Mouse (Mus musculus): ENCODE data around the gene Il18bp.
"Not testable (repeated sequence)": the region's sequence is repeated elsewhere in the genome, so short reads cannot be mapped to it uniquely, and the experiment has no call there.

Gene Il18bp

DNA sequence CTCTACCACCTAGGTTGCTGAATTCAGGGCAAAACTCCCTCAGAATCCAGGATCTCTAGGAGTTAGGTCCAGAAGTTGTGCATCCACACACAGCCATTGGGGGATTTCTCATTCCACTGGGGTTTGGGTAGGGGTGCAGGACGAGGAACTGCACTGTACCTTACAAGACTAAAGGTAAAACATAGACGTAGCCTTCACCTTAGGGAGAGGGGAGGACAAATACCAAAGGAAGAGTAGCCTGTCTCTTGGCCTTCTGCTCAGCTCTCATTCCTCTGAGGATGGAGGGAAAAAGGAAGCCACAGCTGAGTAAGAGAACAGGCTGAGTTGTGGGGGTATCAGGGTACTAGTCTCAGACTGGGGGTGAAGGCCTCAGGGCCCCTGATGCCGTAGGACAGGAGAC, at the start of gene Il18bp:
Il18bp (minus strand) TSS at position 101 of the 400 bp plus-strand sequence.
- no peak for DNase-seq (ENCODE audit: low spot score)

DNA sequence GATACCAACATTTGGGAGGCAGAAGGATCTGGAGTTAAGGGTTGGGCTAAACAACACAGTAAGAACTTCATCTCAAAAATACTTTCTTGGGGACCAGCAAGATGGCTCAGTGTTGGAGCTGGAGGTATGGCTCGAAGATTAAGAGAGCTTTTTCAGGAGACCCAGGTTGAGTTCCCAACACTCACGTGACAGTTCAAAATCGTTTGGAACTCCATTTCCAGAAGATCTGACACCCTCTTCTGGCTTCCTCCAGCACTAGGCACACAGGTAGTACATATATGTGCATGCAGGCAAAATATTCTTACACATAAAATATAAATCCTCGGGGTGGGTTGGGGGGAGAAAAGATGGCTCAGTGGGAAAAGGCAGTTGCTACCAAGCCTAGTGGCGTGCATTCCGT, 47.9 kb upstream of the Il18bp start:
- DNase-seq (ENCODE audit: low spot score), result no peak

DNA sequence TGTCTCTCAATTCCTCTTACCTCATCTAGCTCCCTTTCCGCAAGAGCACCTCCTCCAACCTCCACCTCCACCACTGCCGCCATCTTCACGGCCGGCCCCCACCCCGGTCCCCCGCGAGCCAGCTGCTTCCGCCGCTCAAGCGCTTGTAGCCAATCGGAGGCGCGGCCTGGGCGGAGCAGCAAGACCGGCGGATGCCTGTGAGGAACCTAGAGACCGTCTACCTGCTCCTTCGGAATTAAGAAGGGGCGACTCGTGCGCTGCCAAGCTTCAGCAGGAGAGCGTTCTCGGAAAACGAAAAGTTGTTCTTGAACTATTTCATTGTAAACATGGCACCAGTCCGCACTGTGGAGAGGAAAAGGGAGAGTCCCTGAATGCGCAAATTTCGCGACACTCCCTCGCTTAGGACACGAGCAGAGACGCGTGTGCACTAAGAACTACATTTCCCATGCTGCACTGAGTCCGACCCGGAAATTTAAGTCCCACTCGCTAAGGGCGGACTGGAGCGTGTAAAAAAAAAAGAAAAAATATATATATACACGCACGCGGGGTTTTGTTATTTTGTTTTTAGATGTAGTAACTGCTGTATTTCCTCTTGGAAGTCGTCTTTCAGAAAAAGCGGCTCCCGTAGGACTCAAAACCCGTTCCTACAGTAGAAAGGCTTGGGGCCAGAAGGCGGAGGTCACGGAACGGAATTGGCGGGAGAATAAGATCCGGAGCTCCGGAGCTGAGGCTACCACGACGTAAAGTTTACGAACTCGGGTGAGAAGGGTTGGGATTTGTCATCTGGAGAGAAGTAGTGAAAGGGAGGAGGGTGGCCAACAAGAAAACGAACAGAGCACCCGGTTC, 46.8 kb upstream of the Il18bp start, which contains the start of the genes Rnf121, Xndc1 and Xntrpc:
Rnf121 (minus strand) TSS at position 424 of the 846 bp plus-strand sequence.
Xndc1 (plus strand) TSS at position 466 of the 846 bp plus-strand sequence.
Xntrpc (plus strand) TSS at position 668 of the 846 bp plus-strand sequence.
- peak; percentile 88 for DNase-seq (ENCODE audit: low spot score)

DNA sequence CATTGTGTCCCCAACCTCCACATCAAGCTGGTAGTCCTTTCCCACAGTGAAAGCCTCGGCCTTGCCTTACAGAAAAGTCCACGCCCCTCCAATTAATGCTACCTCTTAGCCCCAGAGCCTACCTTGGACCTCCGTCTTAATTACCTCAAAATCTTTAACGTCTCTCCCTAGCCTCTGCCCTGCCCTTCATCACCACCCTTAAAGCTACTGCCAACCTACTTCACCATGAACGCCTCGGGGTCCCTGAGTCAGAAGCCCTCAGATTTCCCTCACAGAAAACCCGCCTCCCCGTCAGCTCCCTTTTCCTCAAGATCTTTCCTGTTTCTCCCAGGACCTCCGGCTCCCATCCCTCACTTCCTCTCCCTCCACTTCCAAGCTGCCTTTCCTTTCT, 46.2 kb upstream of the Il18bp start:
- DNase-seq (ENCODE audit: low spot score), result no peak

DNA sequence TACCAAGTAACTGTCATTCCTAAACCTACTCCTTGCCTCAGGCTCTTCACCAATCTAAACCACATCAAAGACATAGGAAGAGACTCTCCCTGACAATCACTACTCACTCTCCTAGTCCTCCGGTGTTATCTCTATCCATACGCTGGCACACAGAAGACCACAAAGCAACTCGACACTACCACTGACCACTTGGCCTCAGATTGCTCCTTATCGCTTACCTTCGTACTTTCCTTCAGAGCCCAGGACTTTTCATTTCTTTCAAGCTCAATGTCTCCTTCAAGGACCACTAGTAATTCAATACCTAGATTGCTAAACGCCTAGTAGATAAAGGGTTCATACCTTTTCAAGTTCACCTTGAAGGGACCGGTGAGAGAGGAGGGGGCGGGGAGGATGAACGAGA, 45.4 kb upstream of the Il18bp start:
- no peak for DNase-seq (ENCODE audit: low spot score)

DNA sequence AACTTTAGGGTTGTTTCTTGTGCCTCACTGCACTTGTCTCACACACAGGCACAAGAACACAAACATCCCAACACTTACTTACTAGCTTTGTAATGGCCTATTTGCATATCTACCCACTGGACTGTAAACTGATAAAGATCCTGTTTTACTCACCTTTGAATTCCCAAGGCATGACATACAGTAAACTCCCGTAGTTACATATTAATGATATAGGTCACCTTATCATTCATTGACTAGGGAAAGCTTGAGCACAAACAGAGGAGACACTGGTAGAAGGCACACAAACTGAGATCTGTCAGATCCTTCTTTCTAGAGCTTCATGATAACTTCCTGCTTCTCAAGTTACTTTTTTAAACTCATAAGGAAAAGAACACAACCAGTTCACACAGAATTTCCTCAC, 43.7 kb upstream of the Il18bp start:
- DNase-seq (ENCODE audit: low spot score), result no peak

DNA sequence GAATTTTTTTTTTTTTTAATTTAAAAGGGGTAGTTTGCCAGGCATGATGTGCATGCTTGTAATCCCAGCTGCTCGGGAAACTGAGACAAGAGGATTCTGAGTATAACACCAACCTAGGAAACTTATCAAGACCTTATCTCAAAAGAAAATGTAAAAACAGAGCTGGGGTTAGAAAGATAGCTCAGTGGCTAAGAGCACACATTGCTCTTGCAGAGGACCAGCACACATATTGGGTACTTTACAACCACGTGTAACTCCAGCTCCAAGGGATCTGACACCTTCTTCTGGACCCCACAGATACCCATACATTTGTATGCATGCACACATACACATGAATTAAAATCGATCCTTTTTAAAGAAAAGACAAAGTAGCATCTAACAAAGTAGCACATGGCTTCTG, 42.9 kb upstream of the Il18bp start:
- DNase-seq (ENCODE audit: low spot score), result no peak

DNA sequence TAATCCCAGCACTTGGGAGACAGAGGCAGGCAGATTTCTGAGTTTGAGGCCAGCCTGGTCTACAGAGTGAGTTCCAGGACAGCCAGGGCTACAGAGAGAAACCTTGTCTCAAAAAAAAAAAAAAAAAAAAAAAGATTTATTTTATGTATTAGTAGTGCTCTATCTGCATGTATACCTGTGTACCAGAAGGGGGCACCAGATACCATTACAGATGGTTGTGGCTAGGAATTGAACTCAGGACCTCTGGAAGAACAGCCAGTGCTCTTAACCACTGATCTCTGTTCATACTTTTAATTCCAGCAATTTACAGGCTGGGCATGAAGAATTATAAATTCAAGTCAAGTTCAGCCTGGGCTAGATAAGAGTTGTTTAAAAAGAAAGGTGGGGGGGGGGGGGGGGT, 30.0 kb upstream of the Il18bp start:
- DNase-seq (ENCODE audit: low spot score), result peak; percentile 37

DNA sequence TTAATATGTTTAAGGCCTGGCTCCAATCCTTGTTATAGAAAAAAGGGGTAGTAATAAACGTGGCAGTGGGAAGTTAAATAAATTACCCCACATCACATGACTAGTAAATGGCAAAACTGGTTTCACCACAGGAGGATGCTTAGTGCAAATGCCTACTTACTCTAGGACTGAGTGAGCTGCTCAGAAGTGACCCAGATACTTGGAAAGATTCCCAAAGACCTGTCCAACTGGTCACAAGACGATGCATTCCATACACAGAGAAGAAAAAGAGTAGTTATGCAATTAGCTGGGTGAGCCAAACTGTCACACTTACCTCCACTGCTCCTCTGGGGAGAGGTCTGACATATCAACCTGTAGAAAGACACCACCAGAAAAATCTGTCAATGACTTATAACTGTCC, 23.8 kb upstream of the Il18bp start:
- DNase-seq (ENCODE audit: low spot score), result no peak

DNA sequence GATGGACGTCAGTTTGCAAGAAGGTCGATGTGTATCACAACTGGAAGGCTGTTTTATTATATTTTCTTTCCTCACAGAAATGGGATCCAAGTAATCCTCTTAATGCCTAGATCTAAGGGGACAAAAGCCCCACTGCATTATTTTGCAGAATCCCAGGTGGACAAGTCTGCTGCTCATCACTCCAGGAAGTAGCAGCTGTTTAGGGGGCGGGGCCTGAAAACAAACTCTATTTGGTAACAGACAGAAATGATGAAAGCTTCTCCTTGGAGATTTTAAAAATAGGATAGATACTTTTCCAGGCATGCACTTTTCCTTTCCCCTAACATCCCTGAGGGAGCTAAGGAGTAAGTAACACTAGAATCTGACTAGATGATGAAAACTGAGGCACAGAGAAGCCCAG, 18.8 kb upstream of the Il18bp start:
- no peak for DNase-seq (ENCODE audit: low spot score)

DNA sequence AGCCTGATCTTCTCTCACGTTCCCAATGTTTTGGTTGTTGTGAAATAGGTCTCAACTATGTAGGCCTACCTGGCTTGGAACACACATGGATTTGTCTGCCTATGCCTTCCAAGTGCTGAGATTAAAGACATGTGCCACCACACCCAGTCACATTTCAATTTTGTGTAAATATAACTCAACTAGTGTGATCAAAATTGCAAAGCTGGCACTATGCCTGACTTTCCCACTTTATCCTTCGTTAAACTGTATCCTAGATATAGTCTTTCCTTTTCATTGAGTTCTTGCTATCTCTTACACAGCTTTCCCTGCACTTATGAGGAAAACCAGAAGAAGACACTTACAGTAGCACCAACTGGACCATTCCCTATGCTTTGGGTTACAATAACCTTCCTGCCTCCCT, 17.0 kb upstream of the Il18bp start:
- no peak for DNase-seq (ENCODE audit: low spot score)

DNA sequence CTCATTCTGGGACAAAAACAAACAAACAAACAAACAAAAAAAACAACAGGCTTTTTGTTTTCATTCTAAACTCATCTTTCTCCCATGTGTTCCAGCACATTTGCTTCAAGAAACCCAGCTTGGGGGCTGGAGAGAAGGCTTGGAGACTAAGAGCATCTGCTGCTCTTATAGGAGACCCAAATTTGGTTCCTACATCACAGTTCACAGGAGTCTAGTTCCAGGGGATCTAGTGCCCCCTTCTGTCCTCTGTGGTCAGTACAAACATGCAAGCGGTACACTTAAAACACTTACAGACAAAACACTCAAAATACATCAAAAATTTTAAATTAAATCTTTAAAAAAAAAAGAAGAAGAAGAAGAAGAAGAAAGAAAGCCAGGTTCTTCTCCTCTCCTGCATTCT, 16.4 kb upstream of the Il18bp start:
- DNase-seq (ENCODE audit: low spot score), result peak; percentile 19

DNA sequence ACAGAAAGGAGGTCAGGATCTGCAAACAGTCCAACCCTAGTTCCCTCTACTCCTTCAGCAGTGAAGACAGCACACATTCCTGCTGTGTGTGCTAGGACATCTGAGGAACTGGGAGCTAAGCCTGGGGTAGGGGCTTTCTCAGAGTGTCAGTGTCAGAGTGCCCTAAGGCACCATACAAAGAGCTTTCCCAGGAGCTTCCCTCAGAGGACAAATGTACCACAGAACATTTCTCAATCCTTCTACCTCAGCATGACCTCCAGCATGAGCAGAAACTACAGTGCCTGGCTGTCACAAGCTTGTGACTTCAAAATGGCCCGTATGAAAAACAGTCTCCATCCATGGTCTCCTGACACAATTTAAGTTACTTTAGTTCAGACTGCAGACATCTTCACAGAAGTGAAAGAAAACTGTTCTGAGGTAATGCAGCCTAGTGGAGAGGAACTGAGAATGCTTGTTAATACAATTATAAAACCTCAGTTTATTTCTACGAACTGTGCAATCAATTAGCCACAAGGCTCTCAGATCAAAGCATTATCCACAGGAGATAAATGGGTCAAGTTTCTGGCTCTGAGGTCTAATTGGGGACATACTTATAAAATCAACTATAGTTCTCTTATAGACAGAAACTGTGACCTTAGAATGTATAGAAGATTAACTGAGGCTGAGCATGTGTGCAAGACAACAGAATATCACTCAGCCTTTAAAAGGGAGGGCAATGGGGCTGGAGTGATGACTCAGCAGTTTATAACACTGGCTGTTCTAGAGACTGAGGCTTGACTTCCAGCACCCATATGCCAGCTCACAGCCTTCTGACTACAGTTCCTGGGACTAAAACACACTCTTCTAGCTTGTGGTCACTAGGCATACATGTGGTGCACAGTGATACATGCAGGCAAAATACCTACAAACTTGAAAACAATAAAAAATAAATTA, 7.0 kb upstream of the Il18bp start:
- peak; percentile 45 for DNase-seq (ENCODE audit: low spot score)

DNA sequence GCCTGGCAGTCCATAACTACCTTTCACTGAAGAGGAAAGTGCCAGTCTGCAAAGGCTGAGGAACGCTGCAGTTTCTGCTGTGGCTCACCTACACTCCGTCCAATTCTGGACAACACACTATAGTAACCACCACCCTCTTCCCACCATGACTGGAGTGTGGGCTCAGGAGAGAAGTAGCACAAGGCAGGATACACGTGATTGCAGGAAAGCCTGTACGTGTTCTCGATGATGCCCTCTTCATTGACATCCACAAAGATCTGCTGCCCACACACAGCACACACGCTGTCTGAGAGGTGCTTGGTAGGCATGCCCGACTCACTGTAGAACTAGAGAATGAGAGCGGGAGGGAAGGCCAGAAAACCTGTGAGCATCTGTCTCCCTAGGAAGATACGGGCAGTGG, 5.3 kb upstream of the Il18bp start:
- DNase-seq (ENCODE audit: low spot score), result no peak

DNA sequence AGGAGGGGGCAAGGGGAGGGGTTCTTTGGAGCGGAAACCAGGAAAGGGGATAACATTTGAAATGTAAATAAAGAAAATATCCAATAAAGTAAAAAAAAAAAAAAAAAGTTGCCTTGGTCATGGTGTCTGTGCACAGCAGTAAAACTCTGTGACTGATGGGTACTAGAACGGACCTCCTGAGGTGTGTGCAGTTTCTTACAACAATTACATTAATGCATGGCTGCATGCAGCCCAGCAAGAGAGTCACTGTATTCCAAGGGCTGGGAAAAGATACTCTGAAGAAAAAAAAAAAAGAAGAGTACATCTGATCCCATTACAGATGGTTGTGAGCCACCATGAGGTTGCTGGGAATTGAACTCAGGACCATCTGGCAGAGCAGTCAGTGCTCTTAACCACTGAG, 2.4 kb upstream of the Il18bp start:
- DNase-seq (ENCODE audit: low spot score), result not testable (repeated sequence)

DNA sequence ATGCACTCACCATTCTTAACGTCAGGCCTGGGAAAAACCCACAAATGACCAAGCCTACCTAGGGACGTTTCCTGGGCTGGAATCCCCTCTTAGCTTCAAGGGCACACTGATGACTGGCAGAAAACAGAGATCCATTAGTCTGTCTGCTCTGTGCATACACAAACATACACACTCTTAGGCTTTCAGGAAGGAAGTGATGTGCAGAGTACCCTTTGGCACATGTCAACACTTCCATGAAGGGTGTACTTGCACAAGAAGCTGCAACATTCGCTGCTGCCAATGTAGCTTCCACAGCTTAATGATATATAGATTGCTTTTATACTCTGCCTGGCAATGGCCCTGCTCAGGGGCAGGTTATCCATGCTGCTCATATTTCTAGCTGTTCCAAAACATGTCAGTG, 872 bp upstream of the Il18bp start:
- no peak for DNase-seq (ENCODE audit: low spot score)

DNA sequence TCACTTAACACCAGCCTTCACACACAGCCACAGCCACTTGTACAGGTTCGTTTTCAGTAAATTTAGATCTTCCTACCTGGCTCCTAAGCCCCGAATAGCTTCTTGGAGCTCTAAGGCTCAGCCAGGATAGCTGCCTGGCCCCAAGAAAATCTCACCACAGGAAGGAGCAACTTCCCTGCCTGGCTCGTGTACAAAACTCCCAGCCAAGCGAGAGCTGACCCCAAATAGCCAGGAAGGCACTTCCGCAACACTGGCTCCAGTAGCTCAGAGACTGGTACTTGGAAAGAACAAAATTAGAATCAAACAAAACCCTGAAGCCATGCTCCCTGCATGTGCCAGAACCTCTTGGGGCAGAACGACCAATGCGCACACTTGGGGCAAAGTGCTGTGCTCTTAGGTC, 456 bp downstream of the Il18bp start:
- DNase-seq (ENCODE audit: low spot score), result no peak

DNA sequence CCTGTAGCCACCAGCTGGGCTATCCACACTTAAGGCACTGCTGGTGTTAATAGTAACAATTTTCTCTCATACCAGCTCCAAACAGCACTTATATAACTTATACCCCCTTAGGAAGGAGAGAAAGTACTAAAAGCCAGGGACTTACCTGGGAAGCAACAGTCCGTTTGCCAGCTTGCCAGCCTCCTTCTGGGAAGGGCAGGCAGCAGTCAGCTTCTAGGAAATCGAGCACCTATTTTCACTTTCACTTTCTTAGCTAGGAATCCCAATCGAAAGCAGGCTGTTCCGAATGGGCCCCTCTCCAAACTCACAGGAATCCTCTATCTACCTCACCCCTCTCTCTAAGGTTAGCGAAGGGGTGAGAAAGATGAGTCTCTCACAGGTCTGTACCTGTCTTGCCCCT, 1.0 kb downstream of the Il18bp start:
- DNase-seq (ENCODE audit: low spot score), result no peak

DNA sequence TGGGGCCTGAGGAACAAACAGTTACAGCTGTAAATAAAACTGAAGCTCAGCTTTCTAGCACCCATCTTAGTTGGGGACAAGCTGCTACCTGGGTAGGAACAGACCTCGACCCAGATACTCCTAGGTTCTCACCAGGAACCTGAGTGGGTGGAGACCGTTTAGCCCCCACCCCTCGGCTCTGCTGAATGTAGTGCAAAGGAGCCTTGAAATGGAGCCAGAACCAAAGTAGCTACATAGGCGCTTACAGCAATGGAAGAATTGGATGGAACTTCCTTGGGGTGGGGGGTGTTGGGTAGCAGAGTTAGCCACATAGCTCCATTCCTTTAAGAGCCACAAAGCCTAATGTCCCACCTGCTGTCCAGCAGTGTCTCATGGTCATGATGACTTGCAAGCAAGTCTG, 1.6 kb downstream of the Il18bp start:
- no peak for DNase-seq (ENCODE audit: low spot score)

DNA sequence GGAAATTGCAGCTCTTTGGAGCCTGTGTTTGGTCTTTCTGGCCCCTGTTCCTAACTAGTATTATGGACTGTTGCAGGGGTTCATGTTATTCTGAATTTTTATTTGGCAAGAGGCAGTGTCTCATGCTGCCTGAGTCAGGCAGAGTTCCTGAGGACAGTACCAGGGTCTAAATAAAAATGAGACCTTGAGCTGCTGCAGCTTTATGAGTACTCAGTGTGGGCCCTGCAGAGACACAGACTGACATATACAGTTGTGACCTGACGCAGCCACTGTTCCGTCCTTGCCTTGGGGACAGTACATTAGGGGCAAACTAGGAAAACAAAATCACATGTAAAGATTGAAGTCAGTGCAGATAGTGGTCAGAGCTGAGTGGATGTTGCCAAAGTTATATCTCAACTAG, 3.5 kb downstream of the Il18bp start:
- no peak for DNase-seq (ENCODE audit: low spot score)

DNA sequence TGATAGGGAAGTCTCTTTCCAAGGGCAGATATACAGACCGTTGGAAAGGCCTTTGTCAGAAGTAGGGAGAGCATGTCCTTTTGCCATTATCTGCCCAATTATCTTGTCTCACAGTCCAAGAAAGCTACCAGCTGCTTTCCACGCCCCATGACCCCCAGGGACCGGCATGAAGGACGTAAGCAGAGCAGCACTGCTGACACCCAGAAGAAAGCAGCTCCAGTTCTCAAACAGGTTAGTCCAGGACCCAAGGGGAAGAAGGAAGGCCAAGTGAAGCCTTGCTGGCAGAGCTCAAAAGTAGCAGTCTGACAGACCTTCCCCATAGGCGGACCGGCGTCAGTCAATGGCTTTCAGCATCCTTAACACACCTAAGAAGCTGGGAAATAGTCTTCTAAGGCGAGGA, 5.1 kb downstream of the Il18bp start:
- no peak for DNase-seq (ENCODE audit: low spot score)

DNA sequence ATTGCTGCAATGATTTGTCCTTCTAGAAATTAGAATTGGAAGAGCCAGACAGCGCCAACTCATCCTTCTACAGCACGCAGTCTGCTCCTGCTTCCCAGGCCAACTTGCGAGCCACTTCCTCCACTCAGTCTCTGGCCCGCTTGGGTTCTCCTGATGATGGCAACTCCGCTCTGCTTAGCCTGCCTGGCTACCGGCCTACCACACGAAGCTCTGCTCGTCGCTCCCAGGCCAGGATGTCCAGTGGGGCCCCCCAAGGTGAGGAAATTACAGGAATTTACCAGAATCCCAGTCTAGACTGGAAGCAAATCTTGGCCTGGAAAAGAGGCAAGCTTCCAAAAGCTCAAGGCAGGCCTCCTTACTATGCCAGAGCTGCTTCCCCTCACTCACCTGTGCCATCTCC, 6.6 kb downstream of the Il18bp start:
- DNase-seq (ENCODE audit: low spot score), result no peak

DNA sequence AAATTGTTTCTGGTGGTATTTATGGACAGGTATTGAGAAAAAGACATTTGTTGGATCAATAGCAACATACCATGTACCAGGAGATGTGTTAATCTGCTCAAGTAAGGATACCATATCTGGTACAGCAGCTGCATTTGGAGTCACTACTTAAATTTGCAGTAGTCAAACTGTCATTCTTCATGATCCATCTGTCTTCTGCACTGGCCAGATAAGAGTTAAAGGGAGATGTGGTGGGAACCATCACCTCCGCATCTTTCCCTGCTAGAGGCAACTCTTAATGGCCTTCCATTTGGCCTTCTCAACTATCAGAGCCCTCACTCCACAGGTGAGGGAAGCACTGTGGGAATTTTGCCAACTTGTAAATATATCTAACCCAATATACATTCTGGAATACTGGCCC, 12.0 kb downstream of the Il18bp start:
- DNase-seq (ENCODE audit: low spot score), result peak; percentile 76

Data from c-Kit-positive CD71-positive TER-119-positive erythroid progenitor cells, embryonic 14.5 days (primary cell).